Mouse (Mus musculus) embryonic facial prominence, embryonic 12.5 days (tissue): ENCODE measurements at regions not wholly inside any gene's neighbourhood (a gene's known extent, or its start where the extent isn't known, plus 50 kb on each side); places are given as distances from the start of the nearest gene placed in this dataset.

Experiments used
- ATAC-seq: fragments of 200-750 bp; cut with Nextera tagmentation; 2 replicates; pipeline ENCODE4 v1.8.0; 2017; ENCODE audit not compliant: insufficient number of reproducible peaks, insufficient read depth, low FRiP score, low TSS enrichment
- H3K27ac ChIP-seq: fragments of 300-500 bp; sonication (generic); 2 replicates; pipeline ENCODE4 v1.5.1; 2016; ENCODE audit warnings: mild to moderate bottlenecking
- H3K27me3 ChIP-seq: fragments of 300-500 bp; sonication (generic); 2 replicates; pipeline ENCODE4 v1.6.1; 2016; ENCODE audit warnings: mild to moderate bottlenecking, moderate library complexity
- H3K36me3 ChIP-seq: fragments of 300-500 bp; sonication (generic); 2 replicates; pipeline ENCODE4 v1.6.1; 2016; ENCODE audit warnings: mild to moderate bottlenecking
- H3K4me1 ChIP-seq: fragments of 300-500 bp; sonication (generic); 2 replicates; pipeline ENCODE4 v1.6.1; 2016
- H3K4me2 ChIP-seq: fragments of 300-500 bp; sonication (generic); replicated peaks from 2 replicates; pipeline ENCODE4 v1.6.1; 2016; ENCODE audit warnings: mild to moderate bottlenecking, moderate library complexity
- H3K4me3 ChIP-seq: fragments of 300-500 bp; sonication (generic); 2 replicates; pipeline ENCODE4 v1.5.1; 2016; ENCODE audit warnings: mild to moderate bottlenecking
- H3K9ac ChIP-seq: fragments of 300-500 bp; sonication (generic); 2 replicates; pipeline ENCODE4 v1.6.1; 2016; ENCODE audit warnings: mild to moderate bottlenecking, moderate library complexity
- H3K9me3 ChIP-seq: fragments of 300-500 bp; sonication (generic); 2 replicates; pipeline ENCODE4 v1.6.1; 2016; ENCODE audit warnings: mild to moderate bottlenecking, moderate library complexity
- WGBS: fragments of 180-500 bp; shearing (Covaris S2); methylation state at CpG from one replicate; pipeline ENCODE4 v1.1.7; 2016; 5-methylcytosine and 5-hydroxymethylcytosine counted together

- H3K4me2 ChIP-seq = no peak overlapping the region
- no peak for ATAC-seq
- WGBS = 92% methylated on average over 4 of the region's 4 CpGs
These were observed 1275.4 kb upstream of the A1bg start for GRCm38 (mm10) chr15:62198194-62198593.

GRCm38 (mm10) chr15:62195440-62195839 is 1272.6 kb upstream of the A1bg start:
- ATAC-seq = no peak

More at GRCm38 (mm10) chr15:62198194-62198593, 1275.4 kb upstream of the A1bg start:
- Histone ChIP-seq H3K4me3 (no peak overlapping the region), H3K9ac (no peak overlapping the region), H3K27ac (no peak overlapping the region), H3K9me3 (0 out of 2 replicates have a peak, but pooled peaks cover 3% of the 10 kb centered on the region), H3K27me3 (no peaks in the 10 kb centered on the region), H3K4me1 (no peaks in the 10 kb centered on the region), H3K36me3 (no peaks in the 10 kb centered on the region)

GRCm38 (mm10) chr15:62192706-62193105 is 1269.9 kb upstream of the A1bg start:
- H3K27ac ChIP-seq = no peak overlapping the region
- H3K36me3 ChIP-seq = no peaks in the 10 kb centered on the region
- no peak overlapping the region for H3K4me2 ChIP-seq
- no peaks in the 10 kb centered on the region for H3K9me3 ChIP-seq
- no peaks in the 10 kb centered on the region for H3K27me3 ChIP-seq
- no peaks in the 10 kb centered on the region for H3K4me1 ChIP-seq
- H3K9ac ChIP-seq = no peak overlapping the region
- no peak overlapping the region for H3K4me3 ChIP-seq
- no peak for ATAC-seq
- WGBS = 69% methylated on average over 1 of the region's 1 CpGs

More at GRCm38 (mm10) chr15:62195440-62195839, 1272.6 kb upstream of the A1bg start:
- Histone ChIP-seq H3K9ac (no peak overlapping the region), H3K4me2 (no peak overlapping the region), H3K36me3 (no peaks in the 10 kb centered on the region), H3K4me3 (no peak overlapping the region), H3K4me1 (no peaks in the 10 kb centered on the region), H3K27ac (no peak overlapping the region), H3K9me3 (no peaks in the 10 kb centered on the region), H3K27me3 (no peaks in the 10 kb centered on the region)
- WGBS = 57% methylated on average over 5 of the region's 5 CpGs

GRCm38 (mm10) chr15:62191641-62192040 is 1268.8 kb upstream of the A1bg start:
- WGBS = 97% methylated on average over 1 of the region's 1 CpGs

GRCm38 (mm10) chr15:62190977-62191614 is 1268.3 kb upstream of the A1bg start:
- H3K36me3 ChIP-seq = no peaks in the 10 kb centered on the region
- H3K27ac ChIP-seq = no peak overlapping the region
- no peaks in the 10 kb centered on the region for H3K4me1 ChIP-seq
- H3K27me3 ChIP-seq = no peaks in the 10 kb centered on the region
- H3K9ac ChIP-seq = no peak overlapping the region
- ATAC-seq = no peak
- H3K4me3 ChIP-seq = no peak overlapping the region
- WGBS = 93% methylated on average over 5 of the region's 5 CpGs
- no peaks in the 10 kb centered on the region for H3K9me3 ChIP-seq
- H3K4me2 ChIP-seq = no peak overlapping the region

More at GRCm38 (mm10) chr15:62191641-62192040, 1268.8 kb upstream of the A1bg start:
- Histone ChIP-seq H3K4me2 (no peak overlapping the region), H3K27ac (no peak overlapping the region), H3K36me3 (no peaks in the 10 kb centered on the region), H3K9me3 (no peaks in the 10 kb centered on the region), H3K4me3 (no peak overlapping the region), H3K27me3 (no peaks in the 10 kb centered on the region), H3K4me1 (no peaks in the 10 kb centered on the region), H3K9ac (no peak overlapping the region)
- no peak for ATAC-seq

GRCm38 (mm10) chr15:62190224-62190910 is 1267.6 kb upstream of the A1bg start:
- WGBS = 86% methylated on average over 5 of the region's 5 CpGs
- Histone ChIP-seq H3K27ac (no peak overlapping the region), H3K36me3 (no peaks in the 10 kb centered on the region), H3K4me1 (no peaks in the 10 kb centered on the region), H3K4me2 (no peak overlapping the region), H3K27me3 (no peaks in the 10 kb centered on the region), H3K9ac (no peak overlapping the region), H3K4me3 (no peak overlapping the region), H3K9me3 (no peaks in the 10 kb centered on the region)
- no peak for ATAC-seq

GRCm38 (mm10) chr15:62189565-62190181 is 1266.9 kb upstream of the A1bg start:
- Histone ChIP-seq H3K9me3 (no peaks in the 10 kb centered on the region), H3K9ac (no peak overlapping the region), H3K4me3 (no peak overlapping the region), H3K27ac (no peak overlapping the region), H3K4me1 (no peaks in the 10 kb centered on the region), H3K27me3 (no peaks in the 10 kb centered on the region), H3K4me2 (no peak overlapping the region), H3K36me3 (no peaks in the 10 kb centered on the region)
- ATAC-seq = no peak
- WGBS = 90% methylated on average over 14 of the region's 14 CpGs

GRCm38 (mm10) chr15:62186548-62186947 is 1263.7 kb upstream of the A1bg start:
- Histone ChIP-seq H3K4me1 (no peaks in the 10 kb centered on the region), H3K36me3 (no peaks in the 10 kb centered on the region), H3K27me3 (no peaks in the 10 kb centered on the region), H3K27ac (no peak overlapping the region), H3K4me3 (no peak overlapping the region), H3K9me3 (no peaks in the 10 kb centered on the region), H3K9ac (no peak overlapping the region), H3K4me2 (no peak overlapping the region)
- no peak for ATAC-seq
- WGBS = 93% methylated on average over 11 of the region's 11 CpGs

- 91% methylated on average over 4 of the region's 4 CpGs for WGBS
- H3K9ac ChIP-seq = no peak overlapping the region
- H3K9me3 ChIP-seq = no peaks in the 10 kb centered on the region
- no peak overlapping the region for H3K4me3 ChIP-seq
- H3K4me1 ChIP-seq = 0 out of 2 replicates have a peak, but pooled peaks cover 4% of the 10 kb centered on the region
- H3K36me3 ChIP-seq = no peaks in the 10 kb centered on the region
- H3K4me2 ChIP-seq = no peak overlapping the region
- no peak for ATAC-seq
- H3K27ac ChIP-seq = no peak overlapping the region
- H3K27me3 ChIP-seq = no peaks in the 10 kb centered on the region
These were observed 1261.0 kb upstream of the A1bg start for GRCm38 (mm10) chr15:62183803-62184202.

- Histone ChIP-seq H3K4me1 (0 out of 2 replicates have a peak, but pooled peaks cover 4% of the 10 kb centered on the region), H3K4me2 (no peak overlapping the region), H3K27ac (no peak overlapping the region), H3K4me3 (no peak overlapping the region), H3K27me3 (no peaks in the 10 kb centered on the region), H3K9ac (no peak overlapping the region), H3K36me3 (no peaks in the 10 kb centered on the region), H3K9me3 (no peaks in the 10 kb centered on the region)
- WGBS = 86% methylated on average over 2 of the region's 2 CpGs
- ATAC-seq = no peak
These were observed 1258.7 kb upstream of the A1bg start for GRCm38 (mm10) chr15:62181454-62181910.

- ATAC-seq = no peak
- Histone ChIP-seq H3K4me3 (no peak overlapping the region), H3K9ac (no peak overlapping the region), H3K27me3 (no peaks in the 10 kb centered on the region), H3K4me2 (no peak overlapping the region), H3K36me3 (no peaks in the 10 kb centered on the region), H3K4me1 (0 out of 2 replicates have a peak, but pooled peaks cover 4% of the 10 kb centered on the region), H3K27ac (no peak overlapping the region), H3K9me3 (no peaks in the 10 kb centered on the region)
- 91% methylated on average over 3 of the region's 3 CpGs for WGBS
These were observed 1257.9 kb upstream of the A1bg start for GRCm38 (mm10) chr15:62180718-62181117.

GRCm38 (mm10) chr15:62179801-62180200 is 1257.0 kb upstream of the A1bg start:
- H3K27me3 ChIP-seq = no peaks in the 10 kb centered on the region
- no peak overlapping the region for H3K27ac ChIP-seq
- no peaks in the 10 kb centered on the region for H3K9me3 ChIP-seq
- no peak overlapping the region for H3K4me3 ChIP-seq
- 65% methylated on average over 2 of the region's 2 CpGs for WGBS
- no peaks in the 10 kb centered on the region for H3K36me3 ChIP-seq
- H3K9ac ChIP-seq = no peak overlapping the region
- no peak overlapping the region for H3K4me2 ChIP-seq
- no peak for ATAC-seq
- H3K4me1 ChIP-seq = 0 out of 2 replicates have a peak, but pooled peaks cover 4% of the 10 kb centered on the region
